Mouse (Mus musculus) myocyte (in vitro differentiated cells): ENCODE results near the gene Prss43.

Experiments
- POLR2A ChIP-seq: IDR thresholded peaks from one replicate; pipeline ENCODE4 v1.6.1; 2011; ENCODE audit warnings: low read depth, mild to moderate bottlenecking, control low read depth, moderate library complexity; ENCODE audit not compliant: insufficient read length
- REST ChIP-seq: IDR thresholded peaks from one replicate; pipeline ENCODE4 v1.6.1; 2011; ENCODE audit warnings: mild to moderate bottlenecking, control low read depth, moderate library complexity; ENCODE audit not compliant: insufficient read depth, insufficient read length
- TCF12 ChIP-seq: IDR thresholded peaks from one replicate; pipeline ENCODE4 v1.6.1; 2011; ENCODE audit warnings: mild to moderate bottlenecking, control low read depth; ENCODE audit not compliant: poor library complexity, insufficient read depth, severe bottlenecking
- USF1 ChIP-seq: IDR thresholded peaks from one replicate; pipeline ENCODE4 v1.6.1; 2011; ENCODE audit warnings: low read depth, mild to moderate bottlenecking, control low read depth, moderate library complexity

- TF ChIP-seq POLR2A = no peak
- TF ChIP-seq TCF12 = no peak
- TF ChIP-seq USF1 = no peak
- TF ChIP-seq REST = no peak
Measured at GRCm38 (mm10) chr9:110856920-110857319, 30.4 kb downstream of the Prss43 start.
